Mouse (Mus musculus) spleen, adult 2 months (tissue): ENCODE measurements around the gene Fhit. TPM values are rescaled to one million over a fixed set of nuclear protein-coding genes. Genes with fewer than 3 reads are reported as not detected.

Experiments
- DNase-seq, 2 experiments: peaks; one replicate each; pipeline versions ENCODE4 v3.0.0 to v3.0.0-alpha.2; 2012 to 2021; ENCODE audit warnings: low spot score in 2 of 2, low read depth in 1 of 2
- H3K27ac ChIP-seq: fragments of 200-500 bp; 2 replicates; pipeline ENCODE4 v1.5.1; 2012; ENCODE audit warnings: low read length, inconsistent platforms; ENCODE audit not compliant: insufficient read depth
- H3K27me3 ChIP-seq: fragments of 200-500 bp; 2 replicates; pipeline ENCODE4 v1.6.1; 2012; ENCODE audit warnings: mild to moderate bottlenecking, moderate library complexity, low read length, inconsistent platforms; ENCODE audit not compliant: control insufficient read depth, insufficient read depth
- H3K36me3 ChIP-seq: fragments of 200-500 bp; 2 replicates; pipeline ENCODE4 v1.6.1; 2012; ENCODE audit warnings: mild to moderate bottlenecking, low read length, inconsistent platforms; ENCODE audit not compliant: control insufficient read depth, insufficient read depth
- H3K4me1 ChIP-seq: fragments of 200-500 bp; 2 replicates; pipeline ENCODE4 v1.6.1; 2011; ENCODE audit warnings: inconsistent platforms; ENCODE audit not compliant: control insufficient read depth, insufficient read depth, insufficient read length
- H3K4me3 ChIP-seq: fragments of 200-500 bp; 2 replicates; pipeline ENCODE4 v1.5.1; 2011; ENCODE audit warnings: mild to moderate bottlenecking, inconsistent platforms; ENCODE audit not compliant: insufficient read depth, insufficient read length; ENCODE audit errors: extremely low read depth
- CTCF ChIP-seq: fragments of 200-500 bp; IDR thresholded peaks from 2 replicates; pipeline ENCODE4 v1.5.1; 2011; ENCODE audit warnings: mild to moderate bottlenecking, inconsistent platforms; ENCODE audit not compliant: insufficient read depth, insufficient read length, insufficient replicate concordance; ENCODE audit errors: extremely low read depth
- POLR2A ChIP-seq: fragments of 200-500 bp; IDR thresholded peaks from 2 replicates; pipeline ENCODE4 v1.6.1; 2011; ENCODE audit warnings: low read depth, low read length, inconsistent platforms
- WGBS: fragments of 180-500 bp; shearing (Covaris S2); methylation state at CpG from one replicate; pipeline ENCODE4 v1.1.7; 2018; 5-methylcytosine and 5-hydroxymethylcytosine counted together
- polyA plus RNA-seq: library from polyadenylated mRNA; depleted of rRNA; stranded (reverse); fragments of >200 nt; gene quantifications from 2 replicates; pipeline ENCODE4 v1.2.3, GENCODE M21; 2012

Gene Fhit
- polyA plus RNA-seq, 1 experiment: 2.0 TPM

GRCm38 (mm10) chr14:10712522-10712881 lies 449.3 kb downstream of the Fhit start:
- H3K4me1 ChIP-seq: no peaks in the 10 kb centered on the region
- WGBS: 95% methylated on average over 7 of the region's 7 CpGs
- TF ChIP-seq POLR2A (no peak), CTCF (no peak)

GRCm38 (mm10) chr14:10711841-10712521 lies 449.9 kb downstream of the Fhit start:
- Histone ChIP-seq H3K4me3 (no peak overlapping the region), H3K27me3 (no peaks in the 10 kb centered on the region), H3K36me3 (no peaks in the 10 kb centered on the region), H3K4me1 (no peaks in the 10 kb centered on the region), H3K27ac (no peak overlapping the region)
- 88% methylated on average over 5 of the region's 5 CpGs for WGBS
- no peak for TF ChIP-seq CTCF
- no peak for TF ChIP-seq POLR2A
- DNase-seq: no peak

More at GRCm38 (mm10) chr14:10712522-10712881, 449.3 kb downstream of the Fhit start:
- no peak for DNase-seq
- Histone ChIP-seq H3K4me3 (no peak overlapping the region), H3K27ac (no peak overlapping the region), H3K36me3 (no peaks in the 10 kb centered on the region), H3K27me3 (no peaks in the 10 kb centered on the region)

- WGBS: 92% methylated on average over 12 of the region's 12 CpGs
- Histone ChIP-seq H3K36me3 (no peaks in the 10 kb centered on the region), H3K4me3 (no peak overlapping the region), H3K27me3 (no peaks in the 10 kb centered on the region), H3K4me1 (no peaks in the 10 kb centered on the region), H3K27ac (no peak overlapping the region)
- TF ChIP-seq POLR2A (no peak), CTCF (no peak)
- no peak for DNase-seq
These were observed 451.0 kb downstream of the Fhit start for GRCm38 (mm10) chr14:10710796-10711311.

- TF ChIP-seq POLR2A (no peak), CTCF (no peak)
- Histone ChIP-seq H3K27ac (no peak overlapping the region), H3K36me3 (no peaks in the 10 kb centered on the region), H3K4me1 (no peaks in the 10 kb centered on the region), H3K27me3 (no peaks in the 10 kb centered on the region; the same call in 1 of the 2 replicates), H3K4me3 (no peak overlapping the region)
- 66% methylated on average over 2 of the region's 2 CpGs for WGBS
- DNase-seq: no peak
These were observed 460.1 kb downstream of the Fhit start for GRCm38 (mm10) chr14:10701707-10702106.

- no peak for DNase-seq
- TF ChIP-seq CTCF (no peak), POLR2A (no peak)
- Histone ChIP-seq H3K4me1 (no peaks in the 10 kb centered on the region), H3K36me3 (no peaks in the 10 kb centered on the region), H3K27ac (no peak overlapping the region), H3K27me3 (no peaks in the 10 kb centered on the region; the same call in 1 of the 2 replicates), H3K4me3 (no peak overlapping the region)
- WGBS: 55% methylated on average over 4 of the region's 4 CpGs
These were observed 481.8 kb downstream of the Fhit start for GRCm38 (mm10) chr14:10680041-10680440.

GRCm38 (mm10) chr14:10679638-10680037 lies 482.2 kb downstream of the Fhit start:
- no peak for TF ChIP-seq CTCF
- TF ChIP-seq POLR2A: no peak
- DNase-seq: no peak
- H3K4me3 ChIP-seq: no peak overlapping the region
- no peaks in the 10 kb centered on the region for H3K36me3 ChIP-seq
- H3K27me3 ChIP-seq: no peaks in the 10 kb centered on the region; the same call in 1 of the 2 replicates
- no peaks in the 10 kb centered on the region for H3K4me1 ChIP-seq
- no peak overlapping the region for H3K27ac ChIP-seq

- no peaks in the 10 kb centered on the region; the same call in 1 of the 2 replicates for H3K27me3 ChIP-seq
- WGBS: 84% methylated on average over 2 of the region's 2 CpGs
- TF ChIP-seq POLR2A (no peak), CTCF (no peak)
- no peak overlapping the region for H3K4me3 ChIP-seq
- DNase-seq: no peak
- no peaks in the 10 kb centered on the region for H3K36me3 ChIP-seq
- H3K27ac ChIP-seq: no peak overlapping the region
- H3K4me1 ChIP-seq: no peaks in the 10 kb centered on the region
These were observed 484.2 kb downstream of the Fhit start for GRCm38 (mm10) chr14:10677627-10678026.

GRCm38 (mm10) chr14:10660247-10660646 lies 501.6 kb downstream of the Fhit start:
- WGBS: 91% methylated on average over 4 of the region's 4 CpGs
- TF ChIP-seq CTCF (no peak), POLR2A (no peak)

More at GRCm38 (mm10) chr14:10660247-10660646, 501.6 kb downstream of the Fhit start:
- Histone ChIP-seq H3K36me3 (no peaks in the 10 kb centered on the region), H3K27me3 (no peaks in the 10 kb centered on the region), H3K4me1 (no peaks in the 10 kb centered on the region), H3K27ac (no peak overlapping the region), H3K4me3 (no peak overlapping the region)
- DNase-seq: no peak
